Mouse (Mus musculus) limb, embryonic 12.5 days (tissue): ENCODE measurements around the gene Epb41l2. TPM values are rescaled to one million over a fixed set of nuclear protein-coding genes. Genes with fewer than 3 reads are reported as not detected.

Experiments
- ATAC-seq: fragments of 200-750 bp; cut with Nextera tagmentation; 2 replicates; pipeline ENCODE4 v1.8.0; 2017; ENCODE audit warnings: low read depth, moderate TSS enrichment; ENCODE audit not compliant: insufficient number of reproducible peaks, insufficient read depth, low FRiP score, low TSS enrichment
- H3K27ac ChIP-seq: fragments of 300-500 bp; sonication (generic); 2 replicates; pipeline ENCODE4 v1.5.1; 2016; ENCODE audit warnings: mild to moderate bottlenecking, moderate library complexity
- H3K27me3 ChIP-seq: fragments of 300-500 bp; sonication (generic); 2 replicates; pipeline ENCODE4 v1.6.1; 2016; ENCODE audit warnings: mild to moderate bottlenecking, moderate library complexity
- H3K36me3 ChIP-seq: fragments of 300-500 bp; sonication (generic); 2 replicates; pipeline ENCODE4 v1.6.1; 2016; ENCODE audit warnings: mild to moderate bottlenecking, moderate library complexity
- H3K4me1 ChIP-seq: fragments of 300-500 bp; sonication (generic); replicated peaks from 2 replicates; pipeline ENCODE4 v1.6.1; 2016
- H3K4me2 ChIP-seq: fragments of 300-500 bp; sonication (generic); 2 replicates; pipeline ENCODE4 v1.6.1; 2016; ENCODE audit warnings: mild to moderate bottlenecking, moderate library complexity
- H3K4me3 ChIP-seq: fragments of 300-500 bp; sonication (generic); replicated peaks from 2 replicates; pipeline ENCODE4 v1.5.1; 2016; ENCODE audit warnings: mild to moderate bottlenecking
- H3K9ac ChIP-seq: fragments of 300-500 bp; sonication (generic); replicated peaks from 2 replicates; pipeline ENCODE4 v1.6.1; 2016; ENCODE audit warnings: mild to moderate bottlenecking, moderate library complexity
- H3K9me3 ChIP-seq: fragments of 300-500 bp; sonication (generic); 2 replicates; pipeline ENCODE4 v1.6.1; 2016; ENCODE audit warnings: mild to moderate bottlenecking, moderate library complexity
- WGBS: fragments of 180-500 bp; shearing (Covaris S2); methylation state at CpG from one replicate; pipeline ENCODE4 v1.1.7; 2016; 5-methylcytosine and 5-hydroxymethylcytosine counted together
- polyA plus RNA-seq: library from polyadenylated mRNA; unstranded; fragments of >200 nt; fragmentation: Nextera tagmentation; extraction: Ambion mirVana; gene quantifications from 2 replicates; pipeline ENCODE4 v1.2.1, GENCODE M21; 2016

The Epb41l2 gene
- polyA plus RNA-seq, 1 experiment from 2014 or later = 106 TPM

- H3K4me3 ChIP-seq = no peak overlapping the region
- peaks cover 5% of the 10 kb centered on the region; the same call in 1 of the 2 replicates for H3K9me3 ChIP-seq
- no peak overlapping the region for H3K9ac ChIP-seq
- no peak overlapping the region for H3K4me2 ChIP-seq
- ATAC-seq = no peak
- H3K4me1 ChIP-seq = no peaks in the 10 kb centered on the region
- 60% methylated on average over 1 of the region's 1 CpGs for WGBS
- H3K36me3 ChIP-seq = peaks cover 58% of the 10 kb centered on the region
- no peak overlapping the region for H3K27ac ChIP-seq
- H3K27me3 ChIP-seq = no peaks in the 10 kb centered on the region
These were observed 154.2 kb downstream of the Epb41l2 start for GRCm38 (mm10) chr10:25513821-25514220.

GRCm38 (mm10) chr10:25519954-25520353, 160.4 kb downstream of the Epb41l2 start:
- Histone ChIP-seq H3K27me3 (no peaks in the 10 kb centered on the region), H3K9ac (no peak overlapping the region), H3K36me3 (peaks cover 75% of the 10 kb centered on the region), H3K4me2 (no peak overlapping the region), H3K4me1 (no peaks in the 10 kb centered on the region), H3K27ac (no peak overlapping the region), H3K4me3 (no peak overlapping the region), H3K9me3 (peaks cover 5% of the 10 kb centered on the region; the same call in 1 of the 2 replicates)
- 84% methylated on average over 3 of the region's 3 CpGs for WGBS
- no peak for ATAC-seq

GRCm38 (mm10) chr10:25520428-25520827, 160.8 kb downstream of the Epb41l2 start:
- Histone ChIP-seq H3K4me3 (no peak overlapping the region), H3K9ac (no peak overlapping the region), H3K9me3 (peaks cover 5% of the 10 kb centered on the region; the same call in 1 of the 2 replicates), H3K36me3 (peaks cover 70% of the 10 kb centered on the region), H3K4me1 (no peaks in the 10 kb centered on the region), H3K27me3 (no peaks in the 10 kb centered on the region), H3K4me2 (no peak overlapping the region), H3K27ac (no peak overlapping the region)
- WGBS = 87% methylated on average over 5 of the region's 5 CpGs
- no peak for ATAC-seq

GRCm38 (mm10) chr10:25523727-25524126, 164.1 kb downstream of the Epb41l2 start:
- no peak overlapping the region for H3K4me3 ChIP-seq
- WGBS = 94% methylated on average over 8 of the region's 8 CpGs
- H3K27ac ChIP-seq = no peak overlapping the region
- H3K36me3 ChIP-seq = peaks cover 45% of the 10 kb centered on the region
- no peak for ATAC-seq
- H3K27me3 ChIP-seq = no peaks in the 10 kb centered on the region
- no peak overlapping the region for H3K4me2 ChIP-seq
- no peak overlapping the region for H3K9ac ChIP-seq
- H3K9me3 ChIP-seq = no peaks in the 10 kb centered on the region
- no peaks in the 10 kb centered on the region for H3K4me1 ChIP-seq

- WGBS = 70% methylated on average over 4 of the region's 4 CpGs
- no peaks in the 10 kb centered on the region for H3K27me3 ChIP-seq
- no peak overlapping the region for H3K9ac ChIP-seq
- no peaks in the 10 kb centered on the region for H3K4me1 ChIP-seq
- no peak overlapping the region for H3K4me2 ChIP-seq
- H3K4me3 ChIP-seq = no peak overlapping the region
- H3K9me3 ChIP-seq = no peaks in the 10 kb centered on the region
- peaks cover 32% of the 10 kb centered on the region for H3K36me3 ChIP-seq
- no peak for ATAC-seq
- H3K27ac ChIP-seq = no peak overlapping the region
These were observed 166.6 kb downstream of the Epb41l2 start for GRCm38 (mm10) chr10:25526156-25526555.

- Histone ChIP-seq H3K27ac (no peak overlapping the region), H3K36me3 (peaks cover 28% of the 10 kb centered on the region), H3K4me1 (no peaks in the 10 kb centered on the region), H3K9me3 (no peaks in the 10 kb centered on the region), H3K27me3 (no peaks in the 10 kb centered on the region), H3K4me3 (no peak overlapping the region), H3K4me2 (no peak overlapping the region), H3K9ac (no peak overlapping the region)
- ATAC-seq = no peak
- 91% methylated on average over 4 of the region's 4 CpGs for WGBS
These were observed 167.0 kb downstream of the Epb41l2 start for GRCm38 (mm10) chr10:25526622-25527021.

GRCm38 (mm10) chr10:25527126-25527525, 167.5 kb downstream of the Epb41l2 start:
- H3K27me3 ChIP-seq = no peaks in the 10 kb centered on the region
- no peak overlapping the region for H3K9ac ChIP-seq
- H3K4me1 ChIP-seq = no peaks in the 10 kb centered on the region
- H3K4me3 ChIP-seq = no peak overlapping the region
- peaks cover 23% of the 10 kb centered on the region for H3K36me3 ChIP-seq
- H3K9me3 ChIP-seq = no peaks in the 10 kb centered on the region
- H3K27ac ChIP-seq = no peak overlapping the region
- no peak overlapping the region for H3K4me2 ChIP-seq
- no peak for ATAC-seq
- 79% methylated on average over 3 of the region's 3 CpGs for WGBS

- whole genome bisulfite sequencing = 63% methylated on average over 13 of the region's 13 CpGs
- ATAC-seq = no peak
These were observed 171.7 kb downstream of the Epb41l2 start for GRCm38 (mm10) chr10:25531335-25531734.

GRCm38 (mm10) chr10:25533105-25533504, 173.5 kb downstream of the Epb41l2 start:
- Histone ChIP-seq H3K36me3 (no peaks in the 10 kb centered on the region), H3K27me3 (no peaks in the 10 kb centered on the region), H3K9me3 (no peaks in the 10 kb centered on the region), H3K4me3 (no peak overlapping the region), H3K27ac (no peak overlapping the region), H3K4me2 (no peak overlapping the region), H3K9ac (no peak overlapping the region), H3K4me1 (no peaks in the 10 kb centered on the region)
- WGBS = 88% methylated on average over 2 of the region's 2 CpGs
- ATAC-seq = no peak

More at GRCm38 (mm10) chr10:25531335-25531734, 171.7 kb downstream of the Epb41l2 start:
- H3K4me1 ChIP-seq = no peaks in the 10 kb centered on the region
- H3K27me3 ChIP-seq = no peaks in the 10 kb centered on the region
- H3K9ac ChIP-seq = no peak overlapping the region
- H3K4me3 ChIP-seq = no peak overlapping the region
- no peaks in the 10 kb centered on the region for H3K9me3 ChIP-seq
- H3K27ac ChIP-seq = no peak overlapping the region
- no peak overlapping the region for H3K4me2 ChIP-seq
- H3K36me3 ChIP-seq = no peaks in the 10 kb centered on the region

- H3K36me3 ChIP-seq = no peaks in the 10 kb centered on the region
These were observed 174.1 kb downstream of the Epb41l2 start for GRCm38 (mm10) chr10:25533513-25534246.

GRCm38 (mm10) chr10:25534467-25534866, 174.9 kb downstream of the Epb41l2 start:
- Histone ChIP-seq H3K4me1 (no peaks in the 10 kb centered on the region), H3K9ac (no peak overlapping the region), H3K27ac (no peak overlapping the region), H3K4me2 (no peak overlapping the region), H3K9me3 (no peaks in the 10 kb centered on the region), H3K4me3 (no peak overlapping the region), H3K27me3 (no peaks in the 10 kb centered on the region), H3K36me3 (no peaks in the 10 kb centered on the region)
- WGBS = 78% methylated on average over 5 of the region's 5 CpGs
- ATAC-seq = no peak

More at GRCm38 (mm10) chr10:25533513-25534246, 174.1 kb downstream of the Epb41l2 start:
- H3K9me3 ChIP-seq = no peaks in the 10 kb centered on the region
- H3K27me3 ChIP-seq = no peaks in the 10 kb centered on the region
- H3K4me2 ChIP-seq = no peak overlapping the region
- H3K9ac ChIP-seq = no peak overlapping the region
- peak; percentile 77; the same call in 1 of the 2 replicates for ATAC-seq
- WGBS = 83% methylated on average over 9 of the region's 9 CpGs
- H3K4me3 ChIP-seq = no peak overlapping the region
- H3K4me1 ChIP-seq = no peaks in the 10 kb centered on the region
- no peak overlapping the region for H3K27ac ChIP-seq

- Histone ChIP-seq H3K9me3 (no peaks in the 10 kb centered on the region), H3K4me3 (no peak within 1 kb of the TSS), H3K9ac (no peak within 1 kb of the TSS), H3K27me3 (no peaks in the 10 kb centered on the region), H3K27ac (no peak within 1 kb of the TSS), H3K4me1 (no peaks in the 10 kb centered on the region), H3K4me2 (no peak within 1 kb of the TSS), H3K36me3 (no peaks in the 10 kb centered on the region)
- WGBS = 97% methylated on average over 10 of the region's 10 CpGs
- no peak for ATAC-seq
These were observed 176.3 kb downstream of the Epb41l2 start, which contains the start of gene Smlr1 for GRCm38 (mm10) chr10:25535891-25536331. TSS of gene Smlr1 (minus strand) at chr10:25536267.
